Mouse (Mus musculus) adrenal gland, postnatal 10 days (tissue): ENCODE data around the gene Pak1. TPM values are rescaled to one million over a fixed set of nuclear protein-coding genes. Genes with fewer than 3 reads are reported as not detected.

Experiments used
- DNase-seq: peaks from one replicate; pipeline ENCODE4 v3.0.0; 2021; ENCODE audit warnings: mixed read lengths
- total RNA-seq, 2 experiments: library from RNA; stranded (reverse); gene quantifications; 2 replicates each; pipeline ENCODE4 v1.2.3; 2021

The Pak1 gene
- total RNA-seq, 2 experiments from 2014 or later = 17.7 to 20.7 TPM

DNA sequence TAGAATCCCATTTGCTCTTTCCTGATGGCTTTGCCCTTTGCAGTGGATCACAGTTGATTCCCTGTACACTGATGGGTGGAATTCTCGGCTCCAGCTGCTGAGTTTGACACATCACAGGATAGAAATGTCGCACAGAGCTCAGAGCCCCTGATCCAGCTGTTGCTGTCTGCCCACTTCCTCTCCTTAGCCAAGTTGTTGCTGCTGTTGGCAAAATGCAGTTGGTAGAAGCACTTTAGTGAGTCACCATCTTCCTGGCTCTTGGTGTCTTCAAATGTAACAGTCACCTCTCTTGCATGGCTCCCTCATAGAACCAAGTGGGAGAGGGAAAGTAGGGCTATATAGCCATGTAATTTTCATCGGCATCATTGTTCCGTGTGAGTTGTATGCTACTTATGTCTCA, 11.2 kb upstream of the Pak1 start:
- DNase-seq = no peak

DNA sequence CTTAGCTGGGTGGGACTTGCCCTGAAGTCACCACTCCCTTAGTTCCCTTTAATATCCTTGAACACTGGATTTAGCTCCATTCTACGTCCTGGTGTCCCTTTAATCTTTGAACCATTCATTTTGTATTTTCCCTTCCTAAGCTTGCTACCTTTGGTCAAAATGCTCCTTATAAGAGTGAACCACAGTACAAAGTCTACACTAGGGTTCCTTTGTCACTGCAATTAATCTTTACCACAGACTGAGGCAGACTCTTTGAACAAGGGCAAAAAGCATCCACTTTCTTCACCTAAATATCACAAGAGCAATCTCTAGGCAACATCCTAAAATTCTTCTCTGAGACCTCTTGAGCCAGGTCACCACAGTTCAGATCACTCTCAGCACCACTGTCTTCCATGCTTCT, 8.1 kb upstream of the Pak1 start:
- DNase-seq = no peak

DNA sequence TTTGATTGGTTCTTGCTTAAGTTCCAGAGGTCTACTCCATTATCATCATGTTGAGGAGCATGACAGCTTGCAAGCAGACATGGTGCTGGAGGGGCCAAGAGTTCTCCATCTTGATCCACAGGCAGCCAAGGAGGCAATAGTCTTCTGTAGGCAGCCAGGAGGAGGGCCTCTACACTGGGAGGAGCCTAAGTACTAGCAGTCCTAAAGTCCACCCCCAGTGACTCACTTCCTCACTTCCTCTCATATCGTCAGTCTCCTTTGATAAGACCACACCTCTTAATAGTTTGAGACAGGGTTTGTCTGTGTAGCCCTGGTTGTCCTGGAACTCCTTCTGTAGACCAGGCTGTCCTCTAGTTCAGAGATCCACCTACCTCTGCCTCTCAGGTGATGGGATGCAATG, 7.5 kb upstream of the Pak1 start:
- DNase-seq = no peak

DNA sequence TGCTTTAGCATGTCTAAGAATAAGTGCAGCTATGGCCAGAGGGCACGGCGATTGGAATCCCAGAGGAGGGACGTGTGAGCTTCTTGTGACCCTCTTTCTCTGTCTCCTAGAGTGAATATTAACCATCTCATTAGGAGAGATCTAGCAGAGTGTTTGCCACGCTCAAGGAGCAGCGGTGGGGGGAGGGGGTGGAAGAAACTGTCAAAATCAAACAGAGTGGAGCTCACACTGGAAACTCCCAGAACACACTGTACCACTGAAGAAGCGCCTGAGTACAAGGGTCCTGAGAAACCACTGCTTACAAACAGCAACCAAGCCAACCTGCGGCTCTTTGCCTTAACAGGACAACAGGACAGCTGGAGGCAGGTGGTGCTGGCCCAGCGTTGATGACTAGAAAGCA, 6.8 kb upstream of the Pak1 start:
- DNase-seq = no peak

DNA sequence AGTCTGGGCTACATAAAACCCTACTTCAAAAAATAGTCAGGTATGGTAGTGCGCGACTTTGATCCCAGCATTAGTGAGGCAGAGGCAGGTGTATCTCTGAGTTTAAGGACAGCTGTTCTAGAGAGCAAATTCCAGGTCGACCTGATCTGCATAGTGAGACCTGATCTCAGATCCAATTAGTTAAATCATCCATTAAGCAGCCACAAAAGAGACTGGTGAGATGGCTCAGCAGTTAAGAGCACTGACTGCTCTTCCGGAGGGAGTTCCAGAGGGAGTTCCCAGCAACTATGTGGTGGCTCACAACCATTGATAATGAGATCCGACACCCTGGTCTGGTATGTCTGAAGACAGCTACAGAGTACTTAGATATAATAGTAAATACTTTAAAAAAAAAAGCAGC, 4.8 kb upstream of the Pak1 start:
- no peak for DNase-seq

DNA sequence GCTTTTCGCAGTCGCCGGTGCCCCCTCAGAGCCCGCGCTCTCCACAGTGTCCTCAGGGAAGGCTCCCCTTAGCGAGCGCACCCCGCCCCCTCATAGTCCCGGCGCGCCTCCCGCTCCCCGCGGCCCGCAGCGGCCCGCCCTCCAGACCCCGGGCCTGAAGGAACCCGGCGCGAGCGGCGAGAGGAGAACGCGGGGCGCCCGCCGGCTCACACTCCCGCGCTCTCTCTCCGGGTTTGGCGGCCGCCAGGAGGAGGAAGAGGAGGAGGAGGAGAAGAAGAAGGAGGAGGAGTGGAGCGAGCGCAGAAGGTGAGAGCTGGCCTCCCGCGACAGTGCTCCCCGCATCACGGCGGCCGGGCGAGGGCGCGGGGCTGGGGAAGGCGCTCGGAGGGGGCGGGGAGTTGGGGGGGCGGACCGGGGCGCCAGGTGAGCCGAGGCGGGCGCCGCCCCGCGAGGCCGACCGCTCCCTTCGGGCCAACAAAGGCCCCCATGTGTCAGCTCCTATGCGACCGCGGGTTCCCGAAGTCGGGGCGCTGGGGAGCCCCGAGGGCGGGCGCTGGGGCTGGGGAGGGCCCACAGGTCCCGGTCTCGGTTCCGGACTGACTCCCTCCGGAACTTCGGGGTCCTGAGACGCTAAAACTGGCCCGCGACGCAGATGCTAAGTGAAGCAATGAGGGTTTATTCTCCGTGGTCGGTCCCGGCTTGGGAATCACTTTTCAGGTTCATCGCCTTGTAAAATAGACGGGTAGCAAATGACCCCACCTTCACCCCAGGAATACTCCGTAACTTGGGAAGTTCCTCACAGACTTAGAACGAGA, 535 bp downstream of the Pak1 start:
- DNase-seq = peak; percentile 27

DNA sequence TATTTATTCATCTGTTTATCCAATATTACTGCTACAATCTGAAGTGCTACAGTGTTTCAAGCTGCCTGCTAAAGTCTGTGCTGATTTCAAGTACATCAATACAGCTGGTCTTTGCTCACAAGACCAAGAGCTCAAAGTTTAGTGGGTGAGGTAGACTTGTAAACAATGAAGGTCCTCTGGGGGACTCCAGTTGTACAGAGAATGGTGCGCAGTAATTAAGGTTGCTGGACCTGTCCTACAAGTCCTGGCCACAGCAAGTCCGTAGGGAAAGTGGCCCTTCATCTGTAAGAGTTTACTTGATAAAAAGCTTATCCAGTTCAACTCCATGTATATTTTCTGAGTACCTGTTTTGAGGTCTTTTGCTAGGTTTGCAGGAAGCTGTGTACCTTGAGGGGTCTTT, 1.9 kb downstream of the Pak1 start:
- no peak for DNase-seq

DNA sequence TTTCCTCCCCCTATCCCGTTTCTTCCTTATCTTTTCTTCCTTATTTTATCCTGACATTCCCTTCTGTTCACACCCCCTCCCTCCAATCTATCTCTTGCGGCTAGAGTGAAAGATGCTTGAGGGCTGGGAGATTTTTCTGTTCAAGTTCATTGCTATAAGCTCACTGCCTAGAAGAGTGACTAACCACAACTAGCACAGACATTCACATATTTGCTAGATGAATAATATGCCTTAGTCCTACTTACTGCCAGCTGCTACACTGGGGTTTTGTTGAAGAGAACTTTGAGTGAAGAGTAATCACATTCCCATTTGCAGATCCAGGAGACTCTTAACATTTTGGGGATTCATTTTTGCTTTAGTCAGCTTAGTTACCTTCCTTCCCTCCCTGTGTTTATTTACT, 4.0 kb downstream of the Pak1 start:
- DNase-seq = no peak

DNA sequence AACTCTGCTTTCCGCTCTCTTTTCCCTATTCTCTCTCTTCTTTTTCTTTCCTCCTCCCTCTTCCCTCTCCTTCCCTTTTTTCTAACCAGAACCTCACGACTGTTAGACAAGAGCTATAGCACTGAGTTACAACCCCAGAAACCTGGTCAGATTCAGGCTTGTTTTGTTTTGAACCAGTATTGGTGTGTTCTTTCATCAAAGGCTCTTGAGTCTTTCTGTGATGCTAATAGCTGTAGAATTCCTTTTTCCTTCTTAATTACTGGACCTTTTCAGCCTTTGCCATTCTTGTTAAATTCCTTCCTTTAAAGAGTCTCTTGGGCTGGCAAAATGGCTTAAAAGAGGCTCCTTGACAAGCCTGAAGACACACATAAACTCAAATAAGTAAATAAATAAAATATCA, 14.8 kb downstream of the Pak1 start:
- no peak for DNase-seq

DNA sequence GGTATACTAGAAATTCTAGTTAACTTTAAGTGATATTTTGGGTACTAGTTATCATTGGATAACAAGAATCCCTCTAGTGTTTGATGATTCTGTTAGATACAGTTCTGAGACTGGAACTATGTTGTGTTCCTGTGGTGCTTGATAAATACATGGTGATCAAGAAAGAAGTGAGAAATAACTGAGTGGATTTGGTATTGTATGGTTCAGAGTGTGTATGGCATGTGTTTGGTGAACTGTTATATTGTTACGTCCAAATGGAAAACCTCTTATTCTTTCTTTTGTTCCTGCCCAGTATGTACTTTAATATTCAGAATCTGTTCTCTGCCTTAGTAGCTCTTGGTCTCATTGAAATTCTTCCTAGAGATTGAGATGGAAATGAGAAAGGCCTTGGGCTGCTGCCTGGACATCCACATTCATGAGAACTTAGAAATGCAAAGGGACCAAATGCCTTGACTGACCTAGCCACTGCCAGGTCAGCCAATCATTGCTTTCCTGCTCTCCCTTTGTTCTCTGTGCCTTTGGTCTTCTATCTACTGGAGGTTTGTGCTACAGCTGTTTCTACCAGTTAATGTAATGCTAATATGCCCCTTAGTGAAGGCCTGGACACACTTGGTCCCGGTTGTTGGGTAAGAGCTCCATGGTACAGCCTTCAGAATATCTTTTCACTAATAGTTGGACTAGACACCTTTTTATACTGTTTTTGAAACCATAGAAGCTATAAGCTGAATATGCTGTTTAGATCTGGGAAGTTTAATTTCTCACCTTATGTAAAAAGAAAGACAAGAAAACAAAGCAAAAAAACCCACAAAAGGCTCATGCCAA, 16.1 kb downstream of the Pak1 start:
- no peak for DNase-seq

DNA sequence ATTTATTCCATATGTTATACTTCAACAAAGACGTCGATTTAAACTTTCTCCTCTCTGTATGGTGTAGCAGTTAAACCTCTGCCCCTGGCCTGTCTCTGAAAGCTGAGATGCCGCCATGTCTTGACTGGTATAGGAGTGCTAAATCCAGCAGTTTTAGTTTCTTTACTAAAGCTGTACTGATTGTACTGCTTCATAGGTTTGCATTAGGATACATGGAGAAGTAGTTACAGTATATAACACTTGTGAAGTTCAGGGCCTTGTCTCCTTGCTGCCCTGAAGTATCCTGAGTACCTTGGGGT, 16.7 kb downstream of the Pak1 start:
- DNase-seq = no peak

DNA sequence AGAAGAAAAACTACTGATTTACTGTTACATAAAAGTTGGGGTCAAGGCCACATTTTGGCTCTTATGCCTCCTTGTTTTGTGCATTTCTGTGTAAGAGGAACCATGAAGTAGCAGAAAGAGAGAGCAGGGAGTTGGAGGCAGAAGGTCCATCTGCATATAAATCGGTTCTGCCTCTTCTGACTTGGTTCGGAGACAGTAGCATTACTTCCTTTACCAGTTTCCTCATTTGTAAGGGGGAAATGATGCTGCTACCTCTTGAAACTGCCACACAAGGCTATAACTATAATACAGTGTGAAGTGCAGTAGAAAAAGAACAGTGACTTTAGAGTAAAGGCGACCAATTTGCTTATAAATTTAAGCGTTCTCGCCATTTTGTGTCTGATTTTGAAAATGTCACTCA, 21.0 kb downstream of the Pak1 start:
- no peak for DNase-seq

DNA sequence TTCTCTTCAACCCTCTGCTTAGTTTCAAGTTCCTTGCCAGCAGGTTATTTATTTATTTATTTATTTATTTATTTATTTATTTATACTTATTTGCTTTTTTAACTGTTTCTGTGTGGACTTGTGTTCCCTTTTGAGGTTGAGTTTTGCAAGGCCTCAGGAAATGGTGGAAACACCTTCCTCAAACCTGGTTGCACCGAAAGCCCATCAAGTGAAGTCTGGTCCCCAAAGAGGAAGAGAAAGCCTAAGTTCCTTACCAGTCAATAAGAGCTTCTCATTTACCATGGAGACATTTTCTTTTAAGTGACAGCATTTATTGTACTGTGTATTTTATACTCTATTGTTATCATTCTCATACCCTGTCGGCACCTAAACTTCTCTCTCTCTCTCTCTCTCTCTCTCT, 33.5 kb downstream of the Pak1 start:
- DNase-seq = no peak

DNA sequence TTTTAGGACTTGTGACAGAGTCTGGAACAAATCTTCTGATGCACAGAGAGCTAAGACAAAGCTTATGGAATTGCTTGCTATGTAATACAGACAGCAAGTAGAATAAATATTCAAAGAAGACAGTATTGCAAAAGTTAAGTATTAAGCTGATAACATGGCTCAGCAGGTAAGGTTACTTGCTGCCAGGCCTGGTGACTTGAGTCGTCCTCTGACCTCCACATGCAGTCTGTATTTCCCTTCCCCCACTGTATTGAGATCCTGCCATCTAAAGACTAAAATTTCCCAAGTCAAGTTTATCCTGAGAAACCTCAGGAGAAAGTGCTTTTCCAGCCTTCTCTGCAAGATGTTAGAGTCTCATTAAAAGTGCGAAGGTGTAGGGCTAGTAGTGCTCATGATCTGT, 40.8 kb downstream of the Pak1 start:
- DNase-seq = no peak

DNA sequence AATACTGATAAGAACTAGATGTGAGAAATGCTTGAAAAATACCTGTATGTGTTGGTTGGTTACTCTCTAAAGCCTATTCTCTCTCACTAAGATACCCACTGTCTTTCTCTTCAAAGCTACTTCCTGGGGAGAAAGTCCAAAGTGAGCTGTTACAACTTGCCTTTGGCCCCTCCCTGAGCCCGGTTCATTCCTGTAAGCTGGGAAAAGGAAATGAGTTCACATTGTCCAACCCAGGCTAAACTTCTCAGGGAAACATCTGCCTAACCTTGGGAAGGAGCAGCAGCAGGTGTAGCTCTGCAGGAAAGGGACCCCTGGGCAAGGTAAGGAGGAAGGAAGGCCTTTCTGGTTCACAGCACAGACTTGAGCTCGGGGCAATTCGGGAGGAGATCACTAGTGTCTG, 42.4 kb downstream of the Pak1 start:
- DNase-seq = no peak

DNA sequence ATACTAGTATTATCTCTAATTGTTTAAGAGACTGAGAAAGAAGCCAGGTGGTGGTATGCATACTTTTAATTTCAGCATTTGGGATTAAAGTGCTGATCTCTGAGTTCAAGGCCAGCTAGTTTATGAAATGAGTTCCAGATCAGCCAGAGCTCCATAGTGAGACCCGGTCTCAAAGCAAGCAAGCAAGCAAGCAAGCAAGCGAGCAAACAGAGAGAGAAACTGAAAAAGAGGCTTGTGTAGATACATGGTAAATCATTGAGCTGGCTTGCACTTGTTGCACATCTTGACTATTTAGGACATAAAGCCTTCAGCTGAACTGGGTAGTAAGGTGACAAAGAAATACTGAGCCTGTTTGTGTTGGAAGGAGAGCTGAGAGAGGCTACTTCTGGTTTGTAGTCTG, 44.6 kb downstream of the Pak1 start:
- no peak for DNase-seq

DNA sequence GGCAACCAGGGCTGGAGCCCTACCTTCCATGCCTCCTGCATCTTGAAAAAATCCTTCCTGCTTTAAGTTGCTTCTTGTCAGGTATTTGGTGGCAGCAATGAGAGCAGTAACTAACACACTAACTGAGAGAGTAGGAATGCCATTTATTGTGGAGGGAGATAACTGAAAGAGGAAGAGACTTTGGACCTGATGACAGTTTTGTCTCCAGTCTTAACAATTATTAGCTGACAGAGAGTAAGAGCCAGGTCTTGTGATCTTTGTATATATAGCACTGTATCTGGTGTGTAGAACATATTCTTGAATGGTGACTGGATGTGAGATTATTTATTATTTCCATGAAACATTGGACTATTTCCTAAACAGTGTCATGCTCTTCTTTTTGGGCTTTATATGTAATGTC, 50.2 kb downstream of the Pak1 start:
- DNase-seq = no peak

DNA sequence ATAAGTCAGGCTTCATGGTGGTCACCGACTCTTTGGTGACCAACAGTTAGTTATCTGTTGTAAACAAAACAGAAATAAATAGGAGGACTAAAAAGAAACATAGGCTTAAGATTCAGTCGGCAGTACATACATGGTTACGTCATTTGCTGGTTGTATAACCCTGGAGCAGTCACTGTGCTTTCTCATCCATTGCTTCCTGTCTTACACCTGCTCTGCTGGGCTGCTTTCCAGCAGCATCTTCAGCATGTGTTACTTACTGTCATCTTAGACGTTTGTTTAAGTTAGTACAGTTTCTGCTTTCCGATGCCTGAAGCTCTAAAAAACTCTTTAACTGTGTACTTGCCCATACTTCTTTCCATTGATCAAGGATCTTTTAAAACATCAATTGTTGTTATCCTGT, 53.0 kb downstream of the Pak1 start:
- DNase-seq = no peak

DNA sequence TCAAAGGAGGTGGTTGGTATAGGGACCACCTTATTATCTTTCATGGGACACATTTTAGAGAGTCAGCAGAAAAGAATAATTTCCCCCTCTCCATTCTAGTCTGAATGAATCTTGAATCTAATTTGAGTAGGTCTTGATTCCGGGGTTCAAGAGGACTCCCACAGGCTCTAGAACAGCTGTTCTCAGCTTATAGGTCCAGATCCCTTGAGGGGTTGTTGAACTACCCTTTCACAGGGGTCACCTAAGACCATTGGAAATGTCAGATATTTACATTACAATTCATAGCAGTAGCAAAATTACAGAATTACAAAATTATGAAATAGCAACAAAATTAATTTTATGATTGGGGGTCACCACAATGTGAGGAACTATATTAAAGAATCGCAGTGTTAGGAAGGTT, 54.0 kb downstream of the Pak1 start:
- no peak for DNase-seq

DNA sequence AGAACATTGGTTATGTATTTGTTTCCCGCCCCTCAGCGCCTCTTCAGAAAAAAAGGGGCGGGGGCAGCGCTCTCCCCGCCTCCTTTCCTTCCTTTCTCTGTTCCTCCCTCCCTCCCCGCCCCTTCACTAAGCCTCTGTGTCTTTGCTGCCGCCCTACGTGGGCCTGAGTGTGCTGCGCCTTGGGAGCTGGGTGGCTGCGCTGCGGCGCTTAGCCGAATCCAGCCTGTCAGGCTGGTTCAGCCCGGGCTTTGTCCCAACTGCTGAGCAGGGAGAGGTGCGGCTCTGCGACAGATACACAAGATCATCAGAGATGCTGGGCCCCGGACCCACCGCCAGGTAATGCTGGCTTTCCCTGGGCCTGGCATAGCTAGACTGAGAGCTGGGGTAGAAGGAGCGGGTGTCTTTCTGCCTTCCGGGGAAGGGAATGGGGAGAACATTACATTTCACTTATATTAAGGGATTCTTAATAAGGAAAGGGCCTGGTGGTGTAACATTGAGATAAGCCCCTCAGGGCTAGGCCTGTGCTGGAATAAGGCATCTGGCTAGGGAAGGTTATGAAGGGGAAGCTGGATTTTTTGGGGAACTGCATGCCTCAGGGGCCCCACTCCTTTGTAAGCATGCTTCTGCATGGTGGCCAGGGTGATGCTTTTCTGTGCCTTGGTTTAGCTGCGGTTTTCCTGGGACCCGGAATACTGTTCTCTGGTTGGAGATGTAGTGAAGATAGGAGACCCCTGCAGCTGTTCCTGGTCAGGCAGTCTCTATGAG, 54.6 kb downstream of the Pak1 start:
- DNase-seq = peak; percentile 81

DNA sequence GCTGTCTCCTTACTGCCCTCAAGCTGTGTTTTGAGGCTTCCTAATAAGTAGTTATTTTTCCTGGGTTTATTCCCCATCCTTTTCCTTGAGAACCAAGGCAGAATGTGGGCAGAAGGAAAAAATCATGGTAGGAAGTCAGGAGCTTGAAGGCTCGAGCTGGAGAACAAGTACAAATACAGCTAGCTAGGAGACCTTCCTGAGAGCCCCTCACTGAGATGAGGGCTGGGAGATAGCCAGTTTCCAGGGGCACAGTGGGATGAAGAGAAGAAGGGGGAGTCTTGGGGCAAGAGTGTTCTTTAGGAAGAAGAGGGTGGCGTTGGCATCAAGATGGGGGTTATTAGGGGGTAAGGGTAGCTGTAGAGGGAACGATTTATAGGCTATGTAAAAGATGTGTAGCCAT, 56.1 kb downstream of the Pak1 start:
- DNase-seq = no peak

DNA sequence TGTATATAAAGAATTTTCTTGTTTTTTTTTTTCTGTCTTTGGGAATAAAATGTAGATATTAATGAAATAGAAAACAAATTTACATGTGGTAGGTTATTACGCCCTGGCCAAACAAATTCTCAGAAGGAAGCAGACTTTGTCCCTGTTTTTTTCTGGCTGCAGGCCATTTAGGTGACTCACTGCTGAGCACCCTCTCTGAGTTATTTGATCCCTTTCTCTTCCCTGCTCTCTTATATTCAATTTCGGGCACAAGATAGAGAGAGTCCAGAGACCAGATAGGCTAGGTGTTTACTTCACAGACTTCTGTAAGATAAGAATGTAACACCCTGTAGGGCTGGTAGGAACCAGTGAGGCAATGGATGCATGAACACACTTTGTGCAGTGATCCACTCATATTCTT, 57.2 kb downstream of the Pak1 start:
- DNase-seq = peak; percentile 68

DNA sequence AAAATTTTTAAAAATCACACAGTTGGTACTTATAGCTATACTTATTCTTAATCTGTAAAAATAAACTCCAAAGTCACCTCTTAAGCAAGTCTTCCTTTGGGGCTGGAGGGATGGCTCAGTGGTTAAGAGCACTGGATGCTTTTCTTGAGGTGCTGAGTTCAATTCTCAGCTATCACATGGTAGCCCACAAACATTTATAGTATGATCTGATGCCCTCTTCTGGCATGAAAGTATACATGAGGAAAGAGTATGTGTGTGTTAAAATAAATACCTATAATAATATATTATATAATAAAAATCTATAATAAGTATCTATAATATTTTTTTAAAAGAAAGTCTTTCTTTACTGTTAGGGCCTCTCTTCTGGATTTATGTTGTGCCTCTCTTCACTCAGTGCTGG, 58.2 kb downstream of the Pak1 start:
- DNase-seq = no peak
